Mouse (Mus musculus) heart, embryonic 16.5 days (tissue): ENCODE measurements around the gene Mov10. TPM values are rescaled to one million over a fixed set of nuclear protein-coding genes. Genes with fewer than 3 reads are reported as not detected.

ENCODE experiments used
- ATAC-seq: fragments of 200-750 bp; cut with Nextera tagmentation; replicated peaks from 2 replicates; pipeline ENCODE4 v1.8.0; 2017; ENCODE audit warnings: moderate number of reproducible peaks; ENCODE audit not compliant: insufficient read depth, low FRiP score; ENCODE audit errors: extremely low read depth
- H3K27ac ChIP-seq: fragments of 300-500 bp; sonication (generic); 2 replicates; pipeline ENCODE4 v1.5.1; 2014; ENCODE audit warnings: mild to moderate bottlenecking, low read length, control low read depth, moderate library complexity
- H3K27me3 ChIP-seq: fragments of 300-500 bp; sonication (generic); 2 replicates; pipeline ENCODE4 v1.6.1; 2014; ENCODE audit warnings: low read length, mixed read lengths; ENCODE audit not compliant: control insufficient read depth, insufficient read depth
- H3K36me3 ChIP-seq: fragments of 300-500 bp; sonication (generic); 2 replicates; pipeline ENCODE4 v1.6.1; 2014; ENCODE audit not compliant: control insufficient read depth, insufficient read depth
- H3K4me1 ChIP-seq: fragments of 300-500 bp; sonication (generic); 2 replicates; pipeline ENCODE4 v1.6.1; 2014; ENCODE audit warnings: low read length, mixed read lengths; ENCODE audit not compliant: control insufficient read depth, insufficient read depth
- H3K4me2 ChIP-seq: fragments of 300-500 bp; sonication (generic); 2 replicates; pipeline ENCODE4 v1.6.1; 2014; ENCODE audit warnings: low read depth, mild to moderate bottlenecking, control low read depth, low read length
- H3K4me3 ChIP-seq: fragments of 300-500 bp; sonication (generic); 2 replicates; pipeline ENCODE4 v1.5.1; 2014; ENCODE audit warnings: mild to moderate bottlenecking, control low read depth, low read length
- H3K9ac ChIP-seq: fragments of 300-500 bp; sonication (generic); 2 replicates; pipeline ENCODE4 v1.6.1; 2014; ENCODE audit warnings: low read length, control low read depth
- H3K9me3 ChIP-seq: fragments of 300-500 bp; sonication (generic); replicated peaks from 2 replicates; pipeline ENCODE4 v1.6.1; 2016; ENCODE audit warnings: low read length; ENCODE audit not compliant: control insufficient read depth
- WGBS: fragments of 180-500 bp; shearing (Covaris S2); extraction: QIAGEN DNeasy Blood & Tissue Kit; methylation state at CpG from one replicate; pipeline ENCODE4 v1.1.7; 2014; 5-methylcytosine and 5-hydroxymethylcytosine counted together
- polyA plus RNA-seq: library from polyadenylated mRNA; unstranded; fragments of >200 nt; fragmentation: Nextera tagmentation; extraction: Ambion mirVana; gene quantifications from 2 replicates; pipeline ENCODE4 v1.2.1, GENCODE M21; 2015

Gene Mov10
- polyA plus RNA-seq, 1 experiment from 2014 or later = 25.4 TPM

DNA sequence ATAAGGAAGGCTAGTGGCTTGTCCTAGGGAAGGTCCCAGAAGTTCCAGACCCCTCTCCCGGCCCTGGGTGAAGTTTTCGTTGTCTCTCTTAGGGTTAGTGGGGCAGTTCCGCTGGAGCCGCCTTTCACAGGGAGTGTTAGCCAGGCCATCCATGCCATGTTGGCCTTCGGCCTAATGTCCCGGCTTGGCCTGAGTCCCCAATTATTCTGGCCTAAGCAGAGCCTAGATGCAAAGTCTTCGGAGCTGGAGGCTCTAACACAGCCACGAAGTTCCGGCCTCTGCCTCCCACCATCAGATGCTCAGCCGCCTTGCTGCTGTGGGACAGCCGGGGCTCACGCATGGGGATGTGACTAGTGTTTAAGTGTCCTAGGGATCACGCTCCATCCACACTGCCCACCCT is 28.5 kb downstream of the Mov10 start:
- Histone ChIP-seq H3K4me1 (peaks cover 53% of the 10 kb centered on the region), H3K4me3 (peak overlapping the region; percentile 83), H3K36me3 (peaks cover 9% of the 10 kb centered on the region), H3K27me3 (no peaks in the 10 kb centered on the region), H3K27ac (peak overlapping the region; percentile 86), H3K9ac (peak overlapping the region; percentile 88), H3K9me3 (no peaks in the 10 kb centered on the region), H3K4me2 (peak overlapping the region; percentile 82)
- 13% methylated on average over 13 of the region's 13 CpGs for WGBS
- no peak for ATAC-seq

DNA sequence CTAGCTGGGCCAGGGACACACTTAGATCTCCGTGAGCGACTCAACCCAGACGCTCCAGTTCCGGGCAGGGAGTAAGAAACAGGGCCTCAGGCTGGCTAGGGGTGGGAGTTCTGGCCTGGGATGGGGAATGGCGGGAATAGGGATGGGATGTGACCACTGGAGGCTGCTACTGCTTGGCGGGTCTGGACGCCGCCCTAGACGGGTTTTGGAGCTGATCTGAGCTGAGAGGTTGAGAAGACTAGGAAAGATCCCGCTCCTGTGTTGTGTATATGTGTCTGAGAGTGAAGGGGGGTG is 29.1 kb downstream of the Mov10 start:
- Histone ChIP-seq H3K36me3 (peaks cover 9% of the 10 kb centered on the region), H3K4me2 (peak overlapping the region; percentile 82), H3K4me3 (peak overlapping the region; percentile 83), H3K27me3 (no peaks in the 10 kb centered on the region), H3K27ac (peak overlapping the region; percentile 86), H3K9ac (peak overlapping the region; percentile 88), H3K4me1 (peaks cover 50% of the 10 kb centered on the region), H3K9me3 (no peaks in the 10 kb centered on the region)
- 0 out of 2 replicates have a peak, but pooled peaks have one; percentile 4 for ATAC-seq
- 5% methylated on average over 10 of the region's 10 CpGs for WGBS

DNA sequence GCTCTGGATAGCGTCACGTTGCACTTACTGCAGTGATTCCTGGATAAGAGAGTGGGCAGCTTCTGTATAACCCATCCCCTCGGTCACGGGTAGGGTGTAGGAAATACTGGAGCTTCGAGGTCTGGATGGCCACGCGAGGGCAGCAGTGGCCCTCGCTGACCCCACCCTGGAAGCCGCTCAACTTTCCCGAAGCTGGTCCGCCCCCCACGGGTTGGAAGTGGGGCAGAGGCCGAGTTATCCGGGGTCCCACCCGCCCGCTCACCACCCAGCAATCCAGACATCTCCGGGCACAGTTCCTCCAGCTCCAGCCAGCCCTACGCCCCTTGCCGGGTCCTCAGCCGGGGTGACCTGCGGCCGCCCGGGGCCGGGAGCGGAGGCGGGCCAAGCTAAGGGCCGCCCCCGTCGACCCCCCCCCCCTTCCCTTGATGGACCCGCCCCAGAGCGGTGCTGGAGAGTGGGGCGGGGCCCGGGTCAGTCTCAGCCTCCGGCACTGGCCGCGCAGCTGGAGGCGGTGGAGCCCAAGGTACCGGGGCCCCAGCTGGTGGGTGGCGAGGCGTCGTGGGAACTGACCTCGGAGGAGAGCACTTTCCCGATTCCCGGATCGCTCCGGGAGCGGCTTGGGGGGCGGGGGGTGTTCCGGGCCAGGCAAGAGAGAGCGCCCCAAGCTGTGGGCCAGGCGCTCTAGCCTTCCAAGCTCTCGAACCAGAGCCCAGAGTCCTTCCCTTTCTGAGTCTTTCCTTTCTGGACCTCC is 29.6 kb downstream of the Mov10 start:
- Histone ChIP-seq H3K4me1 (peaks cover 44% of the 10 kb centered on the region), H3K36me3 (peaks cover 9% of the 10 kb centered on the region), H3K27me3 (no peaks in the 10 kb centered on the region), H3K9ac (peak overlapping the region; percentile 88), H3K27ac (peak overlapping the region; percentile 86), H3K9me3 (no peaks in the 10 kb centered on the region), H3K4me3 (peak overlapping the region; percentile 83), H3K4me2 (peak overlapping the region; percentile 82)
- under 1% methylated on average over 51 of the region's 52 CpGs for WGBS
- peak; percentile 92 for ATAC-seq

DNA sequence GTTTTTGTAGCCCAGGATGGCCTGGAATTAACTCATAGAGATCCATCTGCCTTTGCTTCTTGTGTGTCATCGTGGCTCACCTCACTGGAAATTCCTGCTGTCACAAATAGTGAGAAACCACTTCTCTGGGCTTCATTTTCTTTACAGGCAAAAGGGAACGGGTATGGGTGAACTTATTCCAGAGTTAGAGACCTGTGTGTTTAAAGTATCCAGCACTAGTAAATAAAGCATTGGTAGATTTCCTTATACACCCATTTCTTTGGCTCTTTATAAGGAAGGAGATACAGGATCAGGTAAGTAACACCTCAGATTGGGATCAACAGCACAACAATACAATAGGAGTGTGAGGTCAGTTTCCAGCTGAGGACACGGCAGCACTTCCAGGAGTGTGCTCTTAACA is 30.3 kb downstream of the Mov10 start, which contains the start of gene Rhoc:
Rhoc (plus strand) TSS at position 301 of the 400 bp plus-strand sequence.
- 19% methylated on average over 3 of the region's 3 CpGs for WGBS
- Histone ChIP-seq H3K27ac (peak within 1 kb of the TSS; percentile 86), H3K9ac (peak within 1 kb of the TSS; percentile 88), H3K4me3 (peak within 1 kb of the TSS; percentile 83), H3K4me1 (peaks cover 40% of the 10 kb centered on the region), H3K36me3 (peaks cover 9% of the 10 kb centered on the region), H3K4me2 (peak within 1 kb of the TSS; percentile 82), H3K9me3 (no peaks in the 10 kb centered on the region), H3K27me3 (no peaks in the 10 kb centered on the region)
- ATAC-seq = no peak

DNA sequence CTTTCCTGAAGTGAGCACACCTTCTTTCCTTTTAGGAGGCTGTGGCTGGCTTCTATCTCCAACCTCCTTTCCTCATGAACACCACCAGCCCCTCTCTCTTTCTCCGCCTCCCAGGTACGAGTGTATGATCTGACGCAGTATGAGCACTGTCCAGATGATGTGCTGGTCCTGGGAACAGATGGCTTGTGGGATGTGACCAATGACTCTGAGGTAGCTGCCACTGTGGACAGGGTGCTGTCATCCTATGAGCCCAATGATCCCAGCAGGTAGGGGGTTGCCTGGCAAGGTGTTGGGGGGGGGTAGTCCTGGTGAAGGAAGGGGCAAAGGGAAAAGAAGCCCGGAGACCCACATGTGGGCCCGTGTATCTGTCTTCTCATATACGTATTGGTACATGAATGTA is 33.1 kb downstream of the Mov10 start:
- no peaks in the 10 kb centered on the region for H3K36me3 ChIP-seq
- no peaks in the 10 kb centered on the region for H3K9me3 ChIP-seq
- peaks cover 20% of the 10 kb centered on the region for H3K4me1 ChIP-seq
- 91% methylated on average over 6 of the region's 6 CpGs for WGBS
- H3K27ac ChIP-seq = no peak overlapping the region
- ATAC-seq = no peak
- H3K4me2 ChIP-seq = no peak overlapping the region
- H3K4me3 ChIP-seq = no peak overlapping the region
- H3K27me3 ChIP-seq = no peaks in the 10 kb centered on the region
- H3K9ac ChIP-seq = no peak overlapping the region

DNA sequence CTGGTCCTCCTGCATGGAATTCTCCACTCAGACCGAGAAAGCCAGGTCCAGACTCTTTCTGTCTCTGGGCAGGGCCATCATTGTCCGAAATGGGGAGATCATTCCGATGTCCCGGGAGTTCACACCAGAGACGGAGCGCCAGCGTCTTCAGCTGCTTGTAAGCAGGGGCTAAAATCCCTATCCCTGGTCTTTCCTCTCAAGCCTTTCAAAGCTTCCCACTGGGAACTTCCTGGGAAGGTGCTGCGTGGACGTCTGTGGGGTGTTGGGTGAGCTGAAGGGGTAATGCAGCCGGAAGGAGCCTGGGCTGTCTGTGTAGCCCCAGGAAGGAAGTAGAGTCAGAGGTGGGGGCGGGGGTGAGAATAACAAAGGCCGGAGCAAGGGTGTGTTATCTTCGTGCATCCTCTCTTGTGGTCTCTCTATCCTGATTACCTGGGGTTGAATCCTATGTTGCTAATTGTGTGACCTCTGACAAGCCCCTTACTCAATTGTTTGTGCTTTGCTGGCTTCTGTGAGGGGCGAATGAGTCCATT is 34.3 kb downstream of the Mov10 start:
- Histone ChIP-seq H3K4me3 (no peak overlapping the region), H3K27me3 (0 out of 2 replicates have a peak, but pooled peaks cover 2% of the 10 kb centered on the region), H3K9me3 (no peaks in the 10 kb centered on the region), H3K27ac (0 out of 2 replicates have a peak overlapping the region, but pooled peaks have one; percentile 4), H3K4me2 (no peak overlapping the region), H3K36me3 (no peaks in the 10 kb centered on the region), H3K4me1 (peaks cover 18% of the 10 kb centered on the region), H3K9ac (no peak overlapping the region)
- no peak for ATAC-seq
- 52% methylated on average over 14 of the region's 14 CpGs for WGBS

DNA sequence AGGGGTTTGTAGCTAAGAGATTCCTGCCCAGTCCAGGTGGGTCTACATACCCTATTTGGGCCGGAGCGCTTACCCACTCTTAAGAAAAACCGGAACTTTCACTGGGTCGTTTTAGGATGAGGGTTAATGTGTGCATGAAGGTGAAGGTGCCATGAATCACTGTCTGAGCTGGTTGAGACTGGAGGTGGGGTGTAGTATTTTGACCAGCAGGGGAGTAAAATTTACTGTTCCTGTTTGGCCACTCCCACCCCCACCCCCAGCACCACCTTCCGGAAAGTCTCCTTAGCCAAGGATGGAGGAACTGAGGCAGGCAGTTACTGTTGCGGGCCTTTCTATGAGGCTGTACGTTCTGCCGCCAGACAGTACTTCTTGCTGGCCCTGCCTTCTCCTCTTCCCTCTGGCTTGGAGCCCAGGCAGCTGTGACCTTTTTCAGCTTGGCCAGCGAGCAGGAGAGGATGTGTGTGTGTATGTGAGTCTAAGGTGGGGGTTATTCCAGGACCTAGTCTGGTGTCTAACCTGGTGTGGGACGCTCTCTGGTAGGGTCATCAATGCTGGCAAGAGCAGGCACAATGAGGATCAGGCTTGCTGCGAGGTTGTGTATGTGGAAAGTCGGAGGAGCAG is 36.2 kb downstream of the Mov10 start:
- Histone ChIP-seq H3K9me3 (no peaks in the 10 kb centered on the region), H3K27me3 (peaks cover 13% of the 10 kb centered on the region), H3K4me3 (peak overlapping the region; percentile 69), H3K4me1 (peaks cover 16% of the 10 kb centered on the region), H3K4me2 (peak overlapping the region; percentile 95), H3K27ac (peak overlapping the region; percentile 90), H3K9ac (peak overlapping the region; percentile 72), H3K36me3 (no peaks in the 10 kb centered on the region)
- peak; percentile 46 for ATAC-seq
- WGBS = 10% methylated on average over 12 of the region's 12 CpGs

DNA sequence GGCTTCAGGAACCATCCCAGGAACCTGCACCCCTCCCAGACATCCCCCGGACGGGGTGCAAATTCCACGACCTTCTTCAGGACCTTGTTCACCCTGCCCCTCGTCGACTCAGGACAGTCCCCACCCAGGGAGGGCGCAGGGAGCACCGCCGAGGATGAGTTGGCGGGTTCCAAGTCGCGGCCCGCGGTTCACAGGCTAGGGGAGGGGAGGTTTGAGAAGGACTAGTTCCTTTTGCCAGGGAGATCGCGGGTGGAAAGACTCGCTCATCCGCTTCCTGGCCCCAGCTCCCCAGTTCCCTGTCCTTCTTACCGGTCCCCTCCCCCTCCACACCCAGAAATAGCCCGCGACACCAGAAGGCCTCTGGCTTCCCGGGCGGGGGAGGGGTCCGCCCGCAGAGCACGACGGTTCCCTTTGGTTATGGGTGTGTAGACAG is 36.9 kb downstream of the Mov10 start, which contains the start of gene Fam19a3:
Fam19a3 (minus strand) TSS at position 370 of the 433 bp plus-strand sequence.
- H3K4me2 ChIP-seq = peak within 1 kb of the TSS; percentile 95
- H3K4me3 ChIP-seq = peak within 1 kb of the TSS; percentile 69
- H3K4me1 ChIP-seq = peaks cover 18% of the 10 kb centered on the region
- H3K9ac ChIP-seq = peak within 1 kb of the TSS; percentile 72
- no peaks in the 10 kb centered on the region for H3K36me3 ChIP-seq
- WGBS = under 1% methylated on average over 26 of the region's 26 CpGs
- peaks cover 20% of the 10 kb centered on the region for H3K27me3 ChIP-seq
- H3K9me3 ChIP-seq = no peaks in the 10 kb centered on the region
- peak; percentile 61 for ATAC-seq
- peak within 1 kb of the TSS; percentile 90 for H3K27ac ChIP-seq
